Comparison of ENCODE assay signal across 8 mouse cellular contexts in genomic region chr16:93603439-93604212, GRCm38 (mm10). TPM values are rescaled to one million over a fixed set of nuclear protein-coding genes. Genes with fewer than 3 reads are reported as not detected.
DNase-seq lines count a peak whose midpoint lies in the region; ATAC-seq lines count a peak whose summit lies in the region.

Setd4 (minus strand) TSS chr16:93604063.

- H3K4me1 ChIP-seq in hindbrain, embryonic 16.5 days (ENCODE audit: control insufficient read depth, insufficient read depth, low read depth, low read length) = peaks cover 15% of the 10 kb centered on the region

- H3K9me3 ChIP-seq in hindbrain, embryonic 16.5 days (ENCODE audit: control insufficient read depth, low read length) = no peaks in the 10 kb centered on the region

- peak; percentile 92 for ATAC-seq in hindbrain, embryonic 16.5 days

- peak within 1 kb of the TSS; percentile 94 for H3K27ac ChIP-seq in hindbrain, embryonic 16.5 days (ENCODE audit: low read depth, low read length)

- peak within 1 kb of the TSS; percentile 98 for H3K4me2 ChIP-seq in hindbrain, embryonic 16.5 days (ENCODE audit: low read length)

- DNase-seq in ZHBTc4 (ENCODE audit: low read depth, low spot score) = peak; percentile 92
- DNase-seq in cerebellum, postnatal 4 days (ENCODE audit: low spot score in 2 of 2) = peak; percentile 68 to 89
- DNase-seq in gastrocnemius, adult 18-20 months (ENCODE audit: low spot score) = peak; percentile 95
- peak; percentile 92 to 95 for DNase-seq in left cerebral cortex, adult 18-20 months (ENCODE audit: low spot score in 2 of 2)
- DNase-seq in lung, postnatal 4 days = peak; percentile 94 to 96
- DNase-seq in retina, postnatal 1 day = peak; percentile 95
- peak; percentile 88 for DNase-seq in thymus, postnatal 4 days

- peak within 1 kb of the TSS; percentile 76 for H3K9ac ChIP-seq in hindbrain, embryonic 16.5 days (ENCODE audit: low read depth, low read length)

- no peaks in the 10 kb centered on the region for H3K36me3 ChIP-seq in hindbrain, embryonic 16.5 days (ENCODE audit: control insufficient read depth, insufficient read depth, low read length)

- 2% methylated on average over 53 of the region's 55 CpGs for WGBS in hindbrain, embryonic 16.5 days

- H3K27me3 ChIP-seq in hindbrain, embryonic 16.5 days (replicated peaks; ENCODE audit: control insufficient read depth, insufficient read depth, low read length) = no peaks in the 10 kb centered on the region

- H3K4me3 ChIP-seq in hindbrain, embryonic 16.5 days (ENCODE audit: low read length) = peak within 1 kb of the TSS; percentile 56

RNA-seq across cellular contexts. Expression of gene Setd4, which starts in this region (rescaled TPM):
- 1 to 10 TPM in 1 of 2 experiments, under 1 TPM in 1; 0.68 to 1.0 TPM for total RNA-seq in gastrocnemius, adult 18-20 months (2021)
- 15.8 and 17.1 TPM in 2 replicates for polyA plus RNA-seq in hindbrain, embryonic 16.5 days (2015; fragmentation: Nextera tagmentation; extraction: Ambion mirVana)
- total RNA-seq in left cerebral cortex, adult 18-20 months (2021) = 10 to 100 TPM in 1 of 2 experiments, 1 to 10 TPM in 1; 10.0 to 11.5 TPM

Comparison
In these comparisons a context has a peak if more than half of its experiments do, and no peak if none do; other contexts are left out.
1. Peak in every context shown above with its lines: DNase-seq, ATAC-seq, H3K4me3 ChIP-seq and H3K27ac ChIP-seq.
2. RNA of gene Setd4 (total RNA-seq): 10.0 to 11.5 TPM in left cerebral cortex, adult 18-20 months; 0.68 to 1.0 TPM in gastrocnemius, adult 18-20 months; every median in the first group is over 4 times any median in the second.